Mouse (Mus musculus): ENCODE measurements around the gene Cyp2a5. TPM values are rescaled to one million over a fixed set of nuclear protein-coding genes. Genes with fewer than 3 reads are reported as not detected.
"Not testable (repeated sequence)": the region's sequence is repeated elsewhere in the genome, so short reads cannot be mapped to it uniquely, and the experiment has no call there.

The Cyp2a5 gene
- polyA plus RNA-seq, 1 experiment from 2014 or later, result not detected

DNA sequence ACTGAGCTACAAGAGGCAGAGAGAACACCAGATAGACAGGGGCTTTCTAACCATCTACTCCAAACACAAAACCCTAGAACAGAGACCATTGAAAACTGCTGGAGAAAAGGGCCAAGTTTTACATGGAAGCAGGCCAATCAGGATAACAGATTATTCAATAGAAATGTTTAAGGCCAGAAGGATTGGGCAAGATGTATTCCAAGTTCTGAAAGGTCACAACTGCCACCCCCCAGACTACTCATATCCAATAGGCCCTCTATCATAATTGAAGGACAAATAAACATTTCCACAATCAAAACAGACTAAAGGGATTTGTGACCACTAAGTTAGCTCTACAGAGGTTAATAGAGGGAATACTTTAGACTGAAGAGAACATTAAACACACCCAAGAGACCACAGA is 15.0 kb downstream of the Cyp2a5 start:
- not testable (repeated sequence) for H3K4me2 ChIP-seq; H3K9me3 ChIP-seq (ENCODE audit: control insufficient read depth, low read length); H3K4me1 ChIP-seq (replicated peaks; ENCODE audit: control insufficient read depth, insufficient read depth, low read length); H3K36me3 ChIP-seq (ENCODE audit: control insufficient read depth, insufficient read depth, low read length); DNase-seq (ENCODE audit: low spot score); ATAC-seq (replicated peaks; ENCODE audit: low FRiP score); H3K9ac ChIP-seq (ENCODE audit: low read depth, low read length); H3K4me3 ChIP-seq (ENCODE audit: low read depth, low read length); H3K27me3 ChIP-seq (replicated peaks; ENCODE audit: control insufficient read depth, insufficient read depth, low read length); H3K27ac ChIP-seq (ENCODE audit: low read depth, low read length)

- H3K4me1 ChIP-seq (replicated peaks; ENCODE audit: control insufficient read depth, insufficient read depth, low read length), result not testable (repeated sequence)
These were observed 43.5 kb downstream of the Cyp2a5 start for GRCm38 (mm10) chr7:26878581-26878980.

GRCm38 (mm10) chr7:26880600-26880999 is 45.5 kb downstream of the Cyp2a5 start:
- not testable (repeated sequence) for H3K9me3 ChIP-seq (ENCODE audit: control insufficient read depth, low read length); H3K4me1 ChIP-seq (replicated peaks; ENCODE audit: control insufficient read depth, insufficient read depth, low read length); H3K27me3 ChIP-seq (replicated peaks; ENCODE audit: control insufficient read depth, insufficient read depth, low read length); H3K9ac ChIP-seq (ENCODE audit: low read depth, low read length); H3K36me3 ChIP-seq (ENCODE audit: control insufficient read depth, insufficient read depth, low read length); ATAC-seq (replicated peaks; ENCODE audit: low FRiP score); H3K4me2 ChIP-seq; H3K27ac ChIP-seq (ENCODE audit: low read depth, low read length); H3K4me3 ChIP-seq (ENCODE audit: low read depth, low read length); DNase-seq (ENCODE audit: low spot score)
- WGBS, result 82% methylated on average over 2 of the region's 3 CpGs

More at GRCm38 (mm10) chr7:26878581-26878980, 43.5 kb downstream of the Cyp2a5 start:
- H3K27me3 ChIP-seq (replicated peaks; ENCODE audit: control insufficient read depth, insufficient read depth, low read length); H3K27ac ChIP-seq (ENCODE audit: low read depth, low read length); DNase-seq (ENCODE audit: low spot score); H3K4me3 ChIP-seq (ENCODE audit: low read depth, low read length); H3K9ac ChIP-seq (ENCODE audit: low read depth, low read length); H3K4me2 ChIP-seq; H3K36me3 ChIP-seq (ENCODE audit: control insufficient read depth, insufficient read depth, low read length); H3K9me3 ChIP-seq (ENCODE audit: control insufficient read depth, low read length); ATAC-seq (replicated peaks; ENCODE audit: low FRiP score): not testable (repeated sequence)

Other genes with a start within 250 kb of the Cyp2a5 start
- gene Vmn1r185, start 216.8 kb upstream of the Cyp2a5 start, polyA plus RNA-seq (2014; fragmentation: Nextera tagmentation; extraction: Ambion mirVana), result not detected in 2 replicates
- not detected in 2 replicates for gene Cyp2b23, start 148.9 kb upstream of the Cyp2a5 start, polyA plus RNA-seq (2014; fragmentation: Nextera tagmentation; extraction: Ambion mirVana)
- not detected in 2 replicates for gene Cyp2b19, start 78.2 kb upstream of the Cyp2a5 start, polyA plus RNA-seq (2014; fragmentation: Nextera tagmentation; extraction: Ambion mirVana)
- gene Cyp2g1, start 26.4 kb upstream of the Cyp2a5 start, polyA plus RNA-seq (2014; fragmentation: Nextera tagmentation; extraction: Ambion mirVana), result not detected in 2 replicates
- not detected in 2 replicates for gene Cyp2a22, start 104.1 kb downstream of the Cyp2a5 start, polyA plus RNA-seq (2014; fragmentation: Nextera tagmentation; extraction: Ambion mirVana)
- 0.31 TPM in 1 of 2 replicates, not detected in the other for gene Cyp2a12, start 193.8 kb downstream of the Cyp2a5 start, polyA plus RNA-seq (2014; fragmentation: Nextera tagmentation; extraction: Ambion mirVana)

Data from liver, embryonic 11.5 days (tissue).